Comparison of ENCODE assay signal across 9 mouse cellular contexts in genomic region chrX:42557284-42557683, GRCm38 (mm10). TPM values are rescaled to one million over a fixed set of nuclear protein-coding genes. Genes with fewer than 3 reads are reported as not detected.
DNase-seq lines count a peak whose midpoint lies in the region; ATAC-seq and TF ChIP-seq lines count a peak whose summit lies in the region.
"Had no signal": no experiment of that assay in that cellular context is flagged by ENCODE, and none has a peak within 500 bp of the region (broad histone marks: within the 10 kb centered on the region; RNA-seq: fewer than 3 reads in every experiment).

No protein-coding gene starts in this region.

- H3K9ac ChIP-seq in intestine, postnatal 0 days (ENCODE audit: low read depth, low read length): no peak overlapping the region
- H3K9ac ChIP-seq in intestine, embryonic 16.5 days (ENCODE audit: low read depth, low read length): no peak overlapping the region
- H3K9ac ChIP-seq in MEL (ENCODE audit: control insufficient read depth, low read depth, low read length, poor library complexity, severe bottlenecking): no peak overlapping the region
- H3K9ac ChIP-seq: liver, embryonic 15.5 days had no signal

- peak; percentile 43 for DNase-seq in MEL (ENCODE audit: low read depth, low spot score)
- peak; percentile 65 to 69 for DNase-seq in cerebellum, adult 18-20 months
- peak; percentile 7 to 78 for DNase-seq in frontal cortex, adult 2 months (ENCODE audit: extremely low spot score in 1 of 2, low spot score in 1 of 2)
- DNase-seq in layer of hippocampus, adult 9-11 months: peak; percentile 34
- DNase-seq in mesoderm, embryonic 11.5 days (ENCODE audit: low read depth, low spot score): peak; percentile 59
- peak; percentile 13 to 34 for DNase-seq in thymus, adult 18-20 months

- 25% methylated on average over 7 of the region's 7 CpGs for WGBS in intestine, postnatal 0 days
- WGBS in intestine, embryonic 16.5 days: 24% methylated on average over 7 of the region's 7 CpGs

- H3K4me3 ChIP-seq in intestine, postnatal 0 days (ENCODE audit: low read depth, low read length): no peak overlapping the region
- H3K4me3 ChIP-seq in intestine, embryonic 16.5 days (ENCODE audit: low read length): no peak overlapping the region
- H3K4me3 ChIP-seq in MEL (ENCODE audit: control insufficient read depth in 1 of 2, insufficient read depth in 1 of 2, low read depth in 2 of 2, low read length in 2 of 2): no peak overlapping the region
- H3K4me3 ChIP-seq: liver, embryonic 15.5 days had no signal

- no peaks in the 10 kb centered on the region for H3K79me2 ChIP-seq in MEL (ENCODE audit: control insufficient read depth, insufficient read depth, low read length, poor library complexity)

- H3K27ac ChIP-seq in intestine, postnatal 0 days (ENCODE audit: low read depth, low read length): no peak overlapping the region
- H3K27ac ChIP-seq in intestine, embryonic 16.5 days (ENCODE audit: low read length): no peak overlapping the region
- H3K27ac ChIP-seq in MEL (ENCODE audit: control insufficient read depth, low read depth, low read length): no peak overlapping the region
- H3K27ac ChIP-seq: liver, embryonic 15.5 days had no signal

- H3K4me1 ChIP-seq in intestine, postnatal 0 days (replicated peaks; ENCODE audit: control insufficient read depth, insufficient read depth, low read length): no peaks in the 10 kb centered on the region
- H3K4me1 ChIP-seq in intestine, embryonic 16.5 days (ENCODE audit: control insufficient read depth, insufficient read depth, low read length): no peaks in the 10 kb centered on the region
- H3K4me1 ChIP-seq in MEL (ENCODE audit: control insufficient read depth in 1 of 2, insufficient read depth in 2 of 2, low read length in 2 of 2): no peaks in the 10 kb centered on the region
- H3K4me1 ChIP-seq: liver, embryonic 15.5 days had no signal

- TF ChIP-seq CTCF in intestine, postnatal 0 days (IDR thresholded peaks at IDR 0.05; ENCODE audit: low read depth): peak; percentile 80
- peak; percentile 39 to 66 (median 65) for TF ChIP-seq CTCF in MEL (IDR thresholded peaks at IDR 0.05 in 2 of 3, conservative IDR thresholded peaks at IDR 0.05 in 1 of 3; ENCODE audit: control insufficient read depth in 1 of 3, insufficient read depth in 1 of 3, low read depth in 2 of 3, low read length in 3 of 3, poor library complexity in 1 of 3, severe bottlenecking in 1 of 3)

- no peak for TF ChIP-seq EP300 in MEL (IDR thresholded peaks at IDR 0.05; ENCODE audit: low read depth in 1 of 2, low read length in 2 of 2)

- no peaks in the 10 kb centered on the region for H3K9me3 ChIP-seq in intestine, postnatal 0 days (ENCODE audit: control insufficient read depth)
- no peaks in the 10 kb centered on the region for H3K9me3 ChIP-seq in intestine, embryonic 16.5 days (ENCODE audit: control insufficient read depth, low read length)
- no peaks in the 10 kb centered on the region for H3K9me3 ChIP-seq in MEL (replicated peaks; ENCODE audit: insufficient read depth, low read length)
- H3K9me3 ChIP-seq: liver, embryonic 15.5 days had no signal

- no peak for ATAC-seq in intestine, postnatal 0 days
- ATAC-seq in intestine, embryonic 16.5 days: no peak

- H3K4me2 ChIP-seq in intestine, postnatal 0 days (replicated peaks; ENCODE audit: low read depth): no peak overlapping the region
- H3K4me2 ChIP-seq in intestine, embryonic 16.5 days (ENCODE audit: low read depth, low read length): no peak overlapping the region
- H3K4me2 ChIP-seq: liver, embryonic 15.5 days had no signal

- no peaks in the 10 kb centered on the region for H3K27me3 ChIP-seq in intestine, postnatal 0 days (replicated peaks; ENCODE audit: control insufficient read depth, insufficient read depth, low read length)
- no peaks in the 10 kb centered on the region for H3K27me3 ChIP-seq in intestine, embryonic 16.5 days (replicated peaks; ENCODE audit: control insufficient read depth, insufficient read depth, low read length)
- no peaks in the 10 kb centered on the region; a peak in 1 of 4 replicates for H3K27me3 ChIP-seq in MEL (ENCODE audit: control insufficient read depth in 1 of 2, insufficient read depth in 2 of 2, low read length in 2 of 2)
- H3K27me3 ChIP-seq: liver, embryonic 15.5 days had no signal

- TF ChIP-seq RAD21 in MEL (IDR thresholded peaks at IDR 0.05; ENCODE audit: low read depth, low read length): peak; percentile 78

- no peak for TF ChIP-seq POLR2A in MEL (IDR thresholded peaks at IDR 0.05; ENCODE audit: control insufficient read depth in 1 of 2, insufficient read depth in 1 of 2, low read depth in 1 of 2, low read length in 2 of 2, poor library complexity in 1 of 2)

- no peaks in the 10 kb centered on the region for H3K36me3 ChIP-seq in intestine, postnatal 0 days (ENCODE audit: control insufficient read depth, insufficient read depth)
- H3K36me3 ChIP-seq in intestine, embryonic 16.5 days (ENCODE audit: control insufficient read depth, insufficient read depth, low read length): no peaks in the 10 kb centered on the region
- H3K36me3 ChIP-seq in MEL (ENCODE audit: control insufficient read depth in 1 of 2, insufficient read depth in 2 of 2, low read length in 2 of 2): no peaks in the 10 kb centered on the region
- H3K36me3 ChIP-seq: liver, embryonic 15.5 days had no signal

TF ChIP-seq in MEL, 35 proteins besides CTCF, POLR2A, EP300 and RAD21:
- TF ChIP-seq TBP (IDR thresholded peaks at IDR 0.05; ENCODE audit: low read depth, low read length) (no peak), RCOR1 (IDR thresholded peaks at IDR 0.05; ENCODE audit: low read depth, low read length) (no peak), ZC3H11A (IDR thresholded peaks at IDR 0.05; ENCODE audit: low read depth, low read length) (peak; percentile 64), MEF2A (IDR thresholded peaks at IDR 0.05; ENCODE audit: extremely low read depth, insufficient replicate concordance, low read depth, low read length, poor library complexity, severe bottlenecking) (no peak), SMC3 (IDR thresholded peaks at IDR 0.05; ENCODE audit: low read depth, low read length) (peak; percentile 66)

RNA-seq across cellular contexts. Expression of gene Sh2d1a, which starts 55.0 kb away (rescaled TPM):
- 0.08 and 0.26 TPM in 2 replicates for polyA plus RNA-seq in intestine, postnatal 0 days (2015; fragmentation: Nextera tagmentation; extraction: Ambion mirVana)
- polyA plus RNA-seq in intestine, embryonic 16.5 days (2015; fragmentation: Nextera tagmentation; extraction: Ambion mirVana): 0.17 TPM in 1 of 2 replicates, not detected in the other
- not detected in 2 replicates for total RNA-seq in MEL (2012; rRNA removed)
- not detected for polyA plus RNA-seq in MEL (2012; ENCODE audit: insufficient read depth in 1 of 2, insufficient read length in 2 of 2, low read depth in 1 of 2, low replicate concordance in 2 of 2, missing spikeins in 1 of 2)
- polyA plus RNA-seq in frontal cortex, adult 2 months (2012; rRNA removed): 0.36 TPM in 1 of 2 replicates, not detected in the other
- polyA plus RNA-seq: liver, embryonic 15.5 days had no signal
